Mouse (Mus musculus): ENCODE measurements around the gene Tgfbr2.

GRCm38 (mm10) chr9:116104770-116105169 is 70.4 kb downstream of the Tgfbr2 start:
- no peak for TF ChIP-seq NANOG (IDR thresholded peaks at IDR 0.05; ENCODE audit: borderline replicate concordance, low read length)
- no peak for TF ChIP-seq CTCF (conservative IDR thresholded peaks at IDR 0.05; ENCODE audit: low read length)
- TF ChIP-seq POU5F1 (IDR thresholded peaks at IDR 0.05; ENCODE audit: borderline replicate concordance, low read length), result no peak
